In genomic region chr11:103878441-103878840, GRCm38 (mm10) we compare ENCODE assay signal across 28 mouse cellular contexts.
DNase-seq lines count a peak whose midpoint lies in the region; ATAC-seq and TF ChIP-seq lines count a peak whose summit lies in the region.
"Had no signal": no experiment of that assay in that cellular context is flagged by ENCODE, and none has a peak within 500 bp of the region (broad histone marks: within the 10 kb centered on the region; RNA-seq: fewer than 3 reads in every experiment).

No protein-coding gene starts in this region.

- H3K4me1 ChIP-seq in midbrain, embryonic 11.5 days (ENCODE audit: control insufficient read depth, insufficient read depth, low read length), result no peaks in the 10 kb centered on the region
- no peaks in the 10 kb centered on the region for H3K4me1 ChIP-seq in midbrain, embryonic 16.5 days (ENCODE audit: control insufficient read depth, insufficient read depth, low read length)
- H3K4me1 ChIP-seq in cortical plate, adult 2 months (ENCODE audit: control insufficient read depth, insufficient read depth, low read length), result no peaks in the 10 kb centered on the region; the same call in none of the 2 replicates
- H3K4me1 ChIP-seq: embryonic facial prominence, embryonic 10.5 days; embryonic facial prominence, embryonic 13.5 days; forebrain, embryonic 12.5 days; forebrain, embryonic 15.5 days; hindbrain, embryonic 10.5 days; hindbrain, embryonic 13.5 days; intestine, embryonic 15.5 days had no signal

- peak; percentile 63 for DNase-seq in heart, adult 11 months
- no peak for DNase-seq in heart, postnatal 4 days
- peak; percentile 69 for DNase-seq in midbrain, embryonic 11.5 days (ENCODE audit: low spot score, missing footprints)
- DNase-seq in 416B (ENCODE audit: low read depth), result peak; percentile 55
- DNase-seq in right cerebral cortex, postnatal 14 days, result no peak
- DNase-seq: adrenal gland, adult 8-10 months; adrenal gland, postnatal 25 days; B cell, adult 2 months; cerebellum, postnatal 14 days; embryo, embryonic 11 days; gastrocnemius, adult 2 months; gastrocnemius, postnatal 14 days; heart, adult 2 months; kidney, adult 11 months had no signal

- WGBS in midbrain, embryonic 11.5 days, result 85% methylated on average over 6 of the region's 6 CpGs
- WGBS in midbrain, embryonic 16.5 days, result 79% methylated on average over 6 of the region's 6 CpGs

- H3K9me3 ChIP-seq in midbrain, embryonic 11.5 days (ENCODE audit: control insufficient read depth, low read length), result no peaks in the 10 kb centered on the region
- peaks cover 9% of the 10 kb centered on the region; the same call in 1 of the 2 replicates for H3K9me3 ChIP-seq in midbrain, embryonic 16.5 days (replicated peaks; ENCODE audit: control insufficient read depth, low read length, poor library complexity, severe bottlenecking)
- H3K9me3 ChIP-seq: forebrain, embryonic 12.5 days; forebrain, embryonic 15.5 days; G1E; hindbrain, embryonic 13.5 days; intestine, embryonic 15.5 days had no signal

- no peak for ATAC-seq in midbrain, embryonic 11.5 days (ENCODE audit: low FRiP score)
- ATAC-seq in midbrain, embryonic 16.5 days, result no peak
- ATAC-seq: forebrain, embryonic 15.5 days; hindbrain, embryonic 16.5 days; intestine, embryonic 15.5 days had no signal

- H3K36me3 ChIP-seq in midbrain, embryonic 11.5 days (ENCODE audit: control insufficient read depth, insufficient read depth, low read length), result peaks cover 5% of the 10 kb centered on the region; the same call in 1 of the 2 replicates
- peaks cover 25% of the 10 kb centered on the region for H3K36me3 ChIP-seq in midbrain, embryonic 16.5 days (ENCODE audit: control insufficient read depth, insufficient read depth, low read length)

- no peak overlapping the region for H3K27ac ChIP-seq in midbrain, embryonic 11.5 days (ENCODE audit: low read depth, low read length)
- H3K27ac ChIP-seq in midbrain, embryonic 16.5 days (ENCODE audit: low read length), result no peak overlapping the region
- peak overlapping the region; percentile 2; the same call in 1 of the 2 replicates for H3K27ac ChIP-seq in cortical plate, adult 2 months (ENCODE audit: insufficient read depth, low read length)
- H3K27ac ChIP-seq: embryonic facial prominence, embryonic 10.5 days; embryonic facial prominence, embryonic 13.5 days; forebrain, embryonic 12.5 days; forebrain, embryonic 15.5 days; gastrocnemius, adult 2 months; heart, adult 2 months; hindbrain, embryonic 10.5 days; hindbrain, embryonic 13.5 days; intestine, embryonic 15.5 days had no signal

- TF ChIP-seq POLR2A in cortical plate, adult 2 months (IDR thresholded peaks at IDR 0.05; ENCODE audit: extremely low read depth, insufficient read depth, low read length), result no peak

- H3K27me3 ChIP-seq in midbrain, embryonic 11.5 days (ENCODE audit: control insufficient read depth, insufficient read depth, low read length), result no peaks in the 10 kb centered on the region
- no peaks in the 10 kb centered on the region for H3K27me3 ChIP-seq in midbrain, embryonic 16.5 days (ENCODE audit: control insufficient read depth, insufficient read depth, low read depth, low read length)
- H3K27me3 ChIP-seq: CH12.LX; embryonic facial prominence, embryonic 13.5 days; forebrain, embryonic 12.5 days; forebrain, embryonic 15.5 days; hindbrain, embryonic 13.5 days; intestine, embryonic 15.5 days had no signal

- H3K9ac ChIP-seq in midbrain, embryonic 11.5 days (ENCODE audit: low read length), result no peak overlapping the region
- no peak overlapping the region for H3K9ac ChIP-seq in midbrain, embryonic 16.5 days (ENCODE audit: low read depth, low read length)
- H3K9ac ChIP-seq: embryonic facial prominence, embryonic 13.5 days; forebrain, embryonic 12.5 days; forebrain, embryonic 15.5 days; hindbrain, embryonic 13.5 days; intestine, embryonic 15.5 days had no signal

- H3K4me2 ChIP-seq in midbrain, embryonic 11.5 days, result no peak overlapping the region
- no peak overlapping the region for H3K4me2 ChIP-seq in midbrain, embryonic 16.5 days (ENCODE audit: low read length)
- H3K4me2 ChIP-seq: embryonic facial prominence, embryonic 13.5 days; forebrain, embryonic 12.5 days; forebrain, embryonic 15.5 days; heart, embryonic 11.5 days; hindbrain, embryonic 13.5 days; intestine, embryonic 15.5 days had no signal

- H3K4me3 ChIP-seq in midbrain, embryonic 11.5 days (ENCODE audit: low read depth, low read length), result no peak overlapping the region
- H3K4me3 ChIP-seq in midbrain, embryonic 16.5 days (ENCODE audit: low read depth, low read length), result no peak overlapping the region
- no peak overlapping the region for H3K4me3 ChIP-seq in cortical plate, adult 2 months (ENCODE audit: insufficient read depth, low read length)
- H3K4me3 ChIP-seq: embryonic facial prominence, embryonic 10.5 days; embryonic facial prominence, embryonic 13.5 days; erythroblast, embryonic 14.5 days; forebrain, embryonic 12.5 days; forebrain, embryonic 15.5 days; gastrocnemius, adult 2 months; heart, adult 2 months; hindbrain, embryonic 10.5 days; hindbrain, embryonic 13.5 days; intestine, embryonic 15.5 days had no signal

- TF ChIP-seq CTCF in cortical plate, adult 2 months (IDR thresholded peaks at IDR 0.05; ENCODE audit: extremely low read depth, insufficient read depth, low read length), result no peak

Comparison
In these comparisons a context has a peak if more than half of its experiments do, and no peak if none do; other contexts are left out.
1. DNase-seq: peak in heart, adult 11 months (single experiment), midbrain, embryonic 11.5 days (single experiment) and 416B (single experiment); none in heart, postnatal 4 days (single experiment) and right cerebral cortex, postnatal 14 days (single experiment).